Mouse (Mus musculus): ENCODE data around the gene Tnc.

DNA sequence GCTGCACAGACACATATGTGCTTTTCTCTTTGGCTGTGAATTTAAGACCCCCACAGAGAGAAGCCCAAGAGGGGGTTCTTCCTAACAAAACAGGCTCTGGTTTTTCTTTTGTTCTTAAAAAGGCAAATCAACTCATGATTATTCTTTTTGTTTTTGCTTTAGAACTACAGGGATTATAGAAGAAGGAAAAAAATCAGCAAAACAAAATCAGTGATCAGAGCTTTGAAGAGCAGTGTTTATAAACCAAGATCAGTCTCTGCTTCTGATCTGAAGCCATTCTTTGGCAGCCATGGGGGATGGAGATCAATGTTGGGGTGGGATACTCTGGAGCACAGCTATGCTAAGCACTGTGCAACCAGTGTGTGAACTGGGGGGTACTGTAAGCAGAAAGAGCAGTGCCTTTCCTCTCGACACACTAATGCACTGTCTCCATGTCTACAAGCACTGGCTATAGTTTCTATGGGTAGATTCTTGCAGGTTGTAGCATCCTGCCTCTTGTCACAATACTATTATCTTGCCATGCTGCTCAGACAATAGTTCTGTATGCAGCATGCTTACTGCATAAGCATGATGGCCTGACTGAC lies 66.5 kb downstream of the Tnc start:
- TF ChIP-seq POLR2A (IDR thresholded peaks at IDR 0.05; ENCODE audit: low read depth, low read length) (no peak), CTCF (IDR thresholded peaks at IDR 0.05; ENCODE audit: extremely low read depth, insufficient read length, insufficient replicate concordance, low read depth, low read length) (no peak)
